Mouse (Mus musculus) stomach, embryonic 14.5 days (tissue): ENCODE results near the gene Kcnip4. TPM values are rescaled to one million over a fixed set of nuclear protein-coding genes. Genes with fewer than 3 reads are reported as not detected.

ENCODE experiments used
- ATAC-seq: fragments of 200-750 bp; cut with Nextera tagmentation; 2 replicates; pipeline ENCODE4 v1.8.0; 2017; ENCODE audit warnings: low read depth, moderate TSS enrichment; ENCODE audit not compliant: insufficient number of reproducible peaks, insufficient read depth, low FRiP score
- H3K27ac ChIP-seq: fragments of 300-500 bp; sonication (generic); 2 replicates; pipeline ENCODE4 v1.5.1; 2014; ENCODE audit warnings: mild to moderate bottlenecking, low read length, moderate library complexity, mixed read lengths
- H3K27me3 ChIP-seq: fragments of 300-500 bp; sonication (generic); 2 replicates; pipeline ENCODE4 v1.6.1; 2014; ENCODE audit warnings: low read length, control low read depth, mixed read lengths; ENCODE audit not compliant: control insufficient read depth, insufficient read depth
- H3K36me3 ChIP-seq: fragments of 300-500 bp; sonication (generic); 2 replicates; pipeline ENCODE4 v1.6.1; 2014; ENCODE audit warnings: mild to moderate bottlenecking, control low read depth, low read length, moderate library complexity, mixed read lengths; ENCODE audit not compliant: control insufficient read depth, insufficient read depth
- H3K4me1 ChIP-seq: fragments of 300-500 bp; sonication (generic); 2 replicates; pipeline ENCODE4 v1.6.1; 2014; ENCODE audit warnings: low read length, control low read depth, mixed read lengths; ENCODE audit not compliant: control insufficient read depth, insufficient read depth
- H3K4me2 ChIP-seq: fragments of 300-500 bp; sonication (generic); replicated peaks from 2 replicates; pipeline ENCODE4 v1.6.1; 2014; ENCODE audit warnings: low read depth, low read length, control low read depth
- H3K4me3 ChIP-seq: fragments of 300-500 bp; sonication (generic); 2 replicates; pipeline ENCODE4 v1.5.1; 2014; ENCODE audit warnings: low read depth, low read length, control low read depth
- H3K9ac ChIP-seq: fragments of 300-500 bp; sonication (generic); replicated peaks from 2 replicates; pipeline ENCODE4 v1.6.1; 2014; ENCODE audit warnings: low read depth, mild to moderate bottlenecking, control low read depth, low read length, moderate library complexity, mixed read lengths
- H3K9me3 ChIP-seq: fragments of 300-500 bp; sonication (generic); 2 replicates; pipeline ENCODE4 v1.6.1; 2016; ENCODE audit warnings: low read depth, low read length, control low read depth; ENCODE audit not compliant: control insufficient read depth
- WGBS: fragments of 180-500 bp; shearing (Covaris S2); extraction: QIAGEN DNeasy Blood & Tissue Kit; methylation state at CpG from one replicate; pipeline ENCODE4 v1.1.7; 2014; 5-methylcytosine and 5-hydroxymethylcytosine counted together
- polyA plus RNA-seq: library from polyadenylated mRNA; unstranded; fragments of >200 nt; fragmentation: Nextera tagmentation; extraction: Ambion mirVana; gene quantifications from 2 replicates; pipeline ENCODE4 v1.2.1, GENCODE M21; 2014

Kcnip4 gene
- polyA plus RNA-seq, 1 experiment from 2014 or later, result 6.1 TPM

- 75% methylated on average over 2 of the region's 2 CpGs for WGBS
- no peaks in the 10 kb centered on the region for H3K4me1 ChIP-seq
- H3K9me3 ChIP-seq, result no peaks in the 10 kb centered on the region
These were observed 375.0 kb downstream of the Kcnip4 start for GRCm38 (mm10) chr5:49149684-49150083.

DNA sequence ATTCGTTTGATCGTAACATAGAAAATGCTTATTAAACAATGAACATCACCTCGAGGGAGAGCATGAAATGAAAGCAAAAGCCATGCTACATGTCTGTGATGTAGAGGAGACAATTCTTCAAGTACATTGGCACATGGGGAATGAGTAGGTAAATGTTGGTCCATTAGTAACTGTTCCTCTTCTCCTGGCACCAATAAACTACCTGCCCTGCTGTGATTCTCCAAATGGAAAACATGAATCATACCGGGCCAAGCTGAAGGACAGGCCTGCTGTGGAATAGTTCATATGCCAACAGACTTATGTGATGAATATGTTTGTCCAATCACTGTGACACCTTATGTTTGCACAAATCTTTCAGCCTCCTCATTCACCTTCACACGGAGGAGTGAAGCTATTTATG, 429.3 kb downstream of the Kcnip4 start:
- Histone ChIP-seq H3K4me2 (no peak overlapping the region), H3K9me3 (no peaks in the 10 kb centered on the region), H3K27me3 (no peaks in the 10 kb centered on the region), H3K36me3 (no peaks in the 10 kb centered on the region), H3K27ac (no peak overlapping the region), H3K4me1 (no peaks in the 10 kb centered on the region), H3K4me3 (no peak overlapping the region), H3K9ac (no peak overlapping the region)
- ATAC-seq, result no peak
- WGBS, result 78% methylated on average over 5 of the region's 5 CpGs

More at GRCm38 (mm10) chr5:49149684-49150083, 375.0 kb downstream of the Kcnip4 start:
- H3K4me3 ChIP-seq, result no peak overlapping the region
- H3K9ac ChIP-seq, result no peak overlapping the region
- H3K36me3 ChIP-seq, result no peaks in the 10 kb centered on the region
- no peak overlapping the region for H3K27ac ChIP-seq
- no peaks in the 10 kb centered on the region for H3K27me3 ChIP-seq
- no peak overlapping the region for H3K4me2 ChIP-seq
- ATAC-seq, result no peak

DNA sequence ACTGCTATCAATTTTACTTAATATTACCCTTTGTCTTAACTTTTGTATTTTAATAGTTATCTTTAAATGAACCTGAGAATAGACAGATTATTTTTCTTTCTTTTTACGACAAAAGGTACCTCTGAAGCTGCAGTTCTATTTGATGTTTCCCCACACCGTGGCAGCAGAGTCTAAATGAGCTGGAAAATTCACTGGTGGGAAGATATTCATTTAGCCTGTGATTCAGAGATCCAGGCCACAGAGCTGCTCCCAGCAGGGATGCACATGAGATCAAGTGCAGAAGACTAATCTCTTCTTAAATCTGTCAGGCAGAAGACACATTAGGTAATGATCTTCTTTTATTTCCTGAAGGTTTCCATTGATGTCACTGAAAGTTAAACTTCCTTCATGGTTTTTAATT, 429.8 kb downstream of the Kcnip4 start:
- no peaks in the 10 kb centered on the region for H3K36me3 ChIP-seq
- no peaks in the 10 kb centered on the region for H3K4me1 ChIP-seq
- no peak overlapping the region for H3K27ac ChIP-seq
- no peak overlapping the region for H3K4me3 ChIP-seq
- no peak overlapping the region for H3K4me2 ChIP-seq
- H3K9ac ChIP-seq, result no peak overlapping the region
- H3K9me3 ChIP-seq, result no peaks in the 10 kb centered on the region
- no peak for ATAC-seq
- no peaks in the 10 kb centered on the region for H3K27me3 ChIP-seq
- 79% methylated on average over 2 of the region's 2 CpGs for WGBS

- H3K27ac ChIP-seq, result no peak overlapping the region
- ATAC-seq, result no peak
- H3K36me3 ChIP-seq, result no peaks in the 10 kb centered on the region
- H3K4me2 ChIP-seq, result no peak overlapping the region
- H3K4me3 ChIP-seq, result no peak overlapping the region
- no peaks in the 10 kb centered on the region for H3K4me1 ChIP-seq
- 66% methylated on average over 3 of the region's 3 CpGs for WGBS
- H3K27me3 ChIP-seq, result no peaks in the 10 kb centered on the region
- no peak overlapping the region for H3K9ac ChIP-seq
- H3K9me3 ChIP-seq, result no peaks in the 10 kb centered on the region
These were observed 430.4 kb downstream of the Kcnip4 start for GRCm38 (mm10) chr5:49094306-49094705.

DNA sequence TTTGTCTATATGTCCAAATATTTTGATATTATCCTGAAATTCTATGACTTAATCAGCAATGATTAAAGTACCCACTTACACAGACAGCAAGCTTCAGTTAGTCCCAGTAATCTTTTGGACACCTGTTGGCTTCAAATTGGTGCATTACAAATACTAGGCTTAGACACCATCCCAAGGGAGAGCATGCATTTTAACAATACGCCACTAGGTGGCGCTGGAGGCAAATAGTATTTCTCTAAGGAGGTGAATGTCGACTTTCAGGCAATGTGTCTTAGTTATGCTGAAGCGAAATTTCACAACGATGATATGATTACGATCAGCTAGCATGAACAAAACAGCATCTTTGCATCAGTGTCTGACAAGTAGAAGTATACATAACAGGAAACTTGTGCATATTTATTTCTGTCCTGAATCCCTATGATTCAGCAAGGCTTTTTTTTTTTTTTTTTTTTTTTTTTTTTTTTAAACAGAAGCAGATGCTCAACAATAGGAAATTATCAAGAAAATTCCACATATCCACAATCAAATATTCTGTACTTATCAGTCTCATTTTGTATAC, 434.5 kb downstream of the Kcnip4 start:
- no peak overlapping the region for H3K27ac ChIP-seq
- no peaks in the 10 kb centered on the region for H3K27me3 ChIP-seq
- peak; percentile 61; the same call in 1 of the 2 replicates for ATAC-seq
- H3K4me2 ChIP-seq, result no peak overlapping the region
- H3K4me1 ChIP-seq, result no peaks in the 10 kb centered on the region
- no peaks in the 10 kb centered on the region for H3K36me3 ChIP-seq
- no peaks in the 10 kb centered on the region for H3K9me3 ChIP-seq
- no peak overlapping the region for H3K4me3 ChIP-seq
- WGBS, result 4% methylated on average over 6 of the region's 6 CpGs
- H3K9ac ChIP-seq, result no peak overlapping the region

- Histone ChIP-seq H3K4me2 (no peak overlapping the region), H3K4me1 (no peaks in the 10 kb centered on the region), H3K27ac (no peak overlapping the region), H3K9ac (no peak overlapping the region), H3K4me3 (no peak overlapping the region), H3K36me3 (no peaks in the 10 kb centered on the region), H3K27me3 (no peaks in the 10 kb centered on the region), H3K9me3 (no peaks in the 10 kb centered on the region)
- WGBS, result 11% methylated on average over 1 of the region's 1 CpGs
- ATAC-seq, result no peak
These were observed 459.1 kb downstream of the Kcnip4 start for GRCm38 (mm10) chr5:49065646-49066045.

DNA sequence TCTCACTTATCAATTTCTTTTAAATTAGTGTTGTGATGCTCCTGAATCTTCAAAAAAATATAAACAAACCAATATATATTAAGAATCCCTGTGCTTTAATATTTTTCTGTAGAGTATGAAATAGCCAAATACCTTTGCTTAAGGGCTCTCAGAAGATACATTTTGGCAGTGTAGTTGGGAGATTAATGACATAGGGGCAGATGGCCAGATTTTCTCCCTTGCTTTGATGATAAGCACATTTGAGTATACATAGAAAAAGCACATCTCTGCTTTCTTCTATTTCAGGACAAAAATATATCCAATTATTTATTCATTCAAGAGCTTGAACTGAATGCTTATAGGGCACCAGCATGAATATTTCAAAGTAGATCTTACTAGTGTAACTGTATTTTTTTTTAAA, 465.8 kb downstream of the Kcnip4 start:
- no peak overlapping the region for H3K27ac ChIP-seq
- H3K9ac ChIP-seq, result no peak overlapping the region
- no peaks in the 10 kb centered on the region for H3K4me1 ChIP-seq
- H3K4me3 ChIP-seq, result no peak overlapping the region
- H3K27me3 ChIP-seq, result no peaks in the 10 kb centered on the region
- no peaks in the 10 kb centered on the region for H3K36me3 ChIP-seq
- no peaks in the 10 kb centered on the region for H3K9me3 ChIP-seq
- ATAC-seq, result no peak
- H3K4me2 ChIP-seq, result no peak overlapping the region

GRCm38 (mm10) chr5:49057636-49058340, 466.9 kb downstream of the Kcnip4 start:
- no peak for ATAC-seq

GRCm38 (mm10) chr5:49047960-49048359, 476.7 kb downstream of the Kcnip4 start:
- Histone ChIP-seq H3K36me3 (no peaks in the 10 kb centered on the region), H3K9me3 (no peaks in the 10 kb centered on the region), H3K4me2 (no peak overlapping the region), H3K27ac (no peak overlapping the region), H3K4me3 (no peak overlapping the region), H3K27me3 (no peaks in the 10 kb centered on the region), H3K9ac (no peak overlapping the region), H3K4me1 (no peaks in the 10 kb centered on the region)
- ATAC-seq, result no peak
- 79% methylated on average over 1 of the region's 1 CpGs for WGBS

More at GRCm38 (mm10) chr5:49057636-49058340, 466.9 kb downstream of the Kcnip4 start:
- no peaks in the 10 kb centered on the region for H3K9me3 ChIP-seq
- H3K4me3 ChIP-seq, result no peak overlapping the region
- WGBS, result 80% methylated on average over 4 of the region's 4 CpGs
- H3K27me3 ChIP-seq, result no peaks in the 10 kb centered on the region
- H3K4me1 ChIP-seq, result no peaks in the 10 kb centered on the region
- no peak overlapping the region for H3K4me2 ChIP-seq
- no peak overlapping the region for H3K27ac ChIP-seq
- no peaks in the 10 kb centered on the region for H3K36me3 ChIP-seq
- no peak overlapping the region for H3K9ac ChIP-seq
